Mouse (Mus musculus): ENCODE data around the gene Snx18. TPM values are rescaled to one million over a fixed set of nuclear protein-coding genes. Genes with fewer than 3 reads are reported as not detected.

The Snx18 gene
- total RNA-seq, 2 experiments from 2014 or later, result 30.1 to 30.6 TPM

GRCm38 (mm10) chr13:113559646-113560045, 58.7 kb downstream of the Snx18 start:
- DNase-seq, result no peak

GRCm38 (mm10) chr13:113556538-113556937, 61.8 kb downstream of the Snx18 start:
- no peak for DNase-seq

GRCm38 (mm10) chr13:113555226-113555625, 63.1 kb downstream of the Snx18 start:
- peak; percentile 61 for DNase-seq

- peak; percentile 69 for DNase-seq
These were observed 64.6 kb downstream of the Snx18 start for GRCm38 (mm10) chr13:113553603-113554230.

- DNase-seq, result no peak
These were observed 66.0 kb downstream of the Snx18 start for GRCm38 (mm10) chr13:113552341-113552740.

GRCm38 (mm10) chr13:113550866-113551565, 67.3 kb downstream of the Snx18 start:
- DNase-seq, result peak; percentile 58

GRCm38 (mm10) chr13:113549021-113549420, 69.3 kb downstream of the Snx18 start:
- no peak for DNase-seq

GRCm38 (mm10) chr13:113547807-113548426, 70.4 kb downstream of the Snx18 start:
- DNase-seq, result no peak

GRCm38 (mm10) chr13:113542374-113542773, 76.0 kb downstream of the Snx18 start:
- DNase-seq, result no peak

Other genes with a start within 250 kb of the Snx18 start
- gene Hspb3, start 45.1 kb upstream of the Snx18 start, total RNA-seq (2021), result 1 to 10 TPM; 2.0 to 7.1 TPM
- gene Arl15, start 175.9 kb upstream of the Snx18 start, total RNA-seq (2021), result 10 to 100 TPM; 24.1 to 25.5 TPM

Measured in adrenal gland, postnatal 10 days (tissue).